Mouse (Mus musculus): ENCODE measurements around the gene Ripor2. TPM values are rescaled to one million over a fixed set of nuclear protein-coding genes. Genes with fewer than 3 reads are reported as not detected.

The Ripor2 gene
- polyA plus RNA-seq, 1 experiment from 2014 or later = 6.1 TPM

GRCm38 (mm10) chr13:24654919-24655635 lies 73.1 kb downstream of the Ripor2 start:
- peak overlapping the region; percentile 30; the same call in 1 of the 2 replicates for H3K27ac ChIP-seq
- ATAC-seq (ENCODE audit: insufficient number of reproducible peaks, insufficient read depth, low FRiP score, low TSS enrichment) = no peak
- H3K4me2 ChIP-seq (replicated peaks) = no peak overlapping the region

GRCm38 (mm10) chr13:24656719-24657497 lies 74.9 kb downstream of the Ripor2 start:
- H3K27me3 ChIP-seq = no peaks in the 10 kb centered on the region
- no peak overlapping the region for H3K4me3 ChIP-seq
- H3K9ac ChIP-seq = no peak overlapping the region
- WGBS = 23% methylated on average over 15 of the region's 15 CpGs
- peaks cover 7% of the 10 kb centered on the region; the same call in 1 of the 2 replicates for H3K4me1 ChIP-seq
- H3K27ac ChIP-seq = no peak overlapping the region
- peak; percentile 77; the same call in 1 of the 2 replicates for ATAC-seq (ENCODE audit: insufficient number of reproducible peaks, insufficient read depth, low FRiP score, low TSS enrichment)
- no peaks in the 10 kb centered on the region for H3K36me3 ChIP-seq
- peak overlapping the region; percentile 28 for H3K4me2 ChIP-seq (replicated peaks)
- H3K9me3 ChIP-seq = no peaks in the 10 kb centered on the region

More at GRCm38 (mm10) chr13:24654919-24655635, 73.1 kb downstream of the Ripor2 start:
- 70% methylated on average over 12 of the region's 12 CpGs for WGBS
- peaks cover 7% of the 10 kb centered on the region; the same call in 1 of the 2 replicates for H3K4me1 ChIP-seq
- H3K36me3 ChIP-seq = no peaks in the 10 kb centered on the region
- H3K9me3 ChIP-seq = no peaks in the 10 kb centered on the region
- no peaks in the 10 kb centered on the region for H3K27me3 ChIP-seq
- H3K4me3 ChIP-seq = no peak overlapping the region
- no peak overlapping the region for H3K9ac ChIP-seq

- H3K4me3 ChIP-seq = no peak overlapping the region
- H3K27ac ChIP-seq = no peak overlapping the region
- H3K36me3 ChIP-seq = no peaks in the 10 kb centered on the region
- no peak overlapping the region for H3K4me2 ChIP-seq (replicated peaks)
- WGBS = 83% methylated on average over 4 of the region's 4 CpGs
- H3K4me1 ChIP-seq = no peaks in the 10 kb centered on the region
- H3K9me3 ChIP-seq = no peaks in the 10 kb centered on the region
- no peak for ATAC-seq (ENCODE audit: insufficient number of reproducible peaks, insufficient read depth, low FRiP score, low TSS enrichment)
- H3K27me3 ChIP-seq = no peaks in the 10 kb centered on the region
- H3K9ac ChIP-seq = no peak overlapping the region
Measured at GRCm38 (mm10) chr13:24666763-24667162, 84.8 kb downstream of the Ripor2 start.

GRCm38 (mm10) chr13:24668556-24668955 lies 86.6 kb downstream of the Ripor2 start:
- Histone ChIP-seq H3K9ac (no peak overlapping the region), H3K27me3 (no peaks in the 10 kb centered on the region), H3K36me3 (no peaks in the 10 kb centered on the region), H3K4me1 (no peaks in the 10 kb centered on the region), H3K4me3 (no peak overlapping the region), H3K4me2 (replicated peaks) (no peak overlapping the region), H3K27ac (no peak overlapping the region), H3K9me3 (no peaks in the 10 kb centered on the region)
- no peak for ATAC-seq (ENCODE audit: insufficient number of reproducible peaks, insufficient read depth, low FRiP score, low TSS enrichment)
- 43% methylated on average over 2 of the region's 2 CpGs for WGBS

- Histone ChIP-seq H3K4me3 (no peak overlapping the region), H3K4me2 (replicated peaks) (no peak overlapping the region), H3K9ac (no peak overlapping the region), H3K27me3 (no peaks in the 10 kb centered on the region), H3K36me3 (no peaks in the 10 kb centered on the region), H3K27ac (no peak overlapping the region), H3K9me3 (no peaks in the 10 kb centered on the region), H3K4me1 (no peaks in the 10 kb centered on the region)
- WGBS = 75% methylated on average over 2 of the region's 2 CpGs
- no peak for ATAC-seq (ENCODE audit: insufficient number of reproducible peaks, insufficient read depth, low FRiP score, low TSS enrichment)
Measured at GRCm38 (mm10) chr13:24670676-24671075, 88.7 kb downstream of the Ripor2 start.

- peak overlapping the region; percentile 8; the same call in 1 of the 2 replicates for H3K27ac ChIP-seq
- no peaks in the 10 kb centered on the region for H3K27me3 ChIP-seq
- H3K9me3 ChIP-seq = no peaks in the 10 kb centered on the region
- H3K4me3 ChIP-seq = no peak overlapping the region
- no peak for ATAC-seq (ENCODE audit: insufficient number of reproducible peaks, insufficient read depth, low FRiP score, low TSS enrichment)
- no peaks in the 10 kb centered on the region; the same call in 1 of the 2 replicates for H3K4me1 ChIP-seq
- WGBS = 26% methylated on average over 15 of the region's 15 CpGs
- 0 out of 2 replicates have a peak overlapping the region, but pooled peaks have one; percentile 19 for H3K4me2 ChIP-seq (replicated peaks)
- no peaks in the 10 kb centered on the region for H3K36me3 ChIP-seq
- no peak overlapping the region for H3K9ac ChIP-seq
Measured at GRCm38 (mm10) chr13:24679027-24679680, 97.2 kb downstream of the Ripor2 start.

GRCm38 (mm10) chr13:24680951-24681350 lies 99.0 kb downstream of the Ripor2 start:
- Histone ChIP-seq H3K9ac (no peak overlapping the region), H3K4me3 (no peak overlapping the region), H3K9me3 (no peaks in the 10 kb centered on the region), H3K4me2 (replicated peaks) (no peak overlapping the region), H3K27me3 (no peaks in the 10 kb centered on the region), H3K36me3 (no peaks in the 10 kb centered on the region), H3K4me1 (no peaks in the 10 kb centered on the region; the same call in 1 of the 2 replicates), H3K27ac (no peak overlapping the region)
- 93% methylated on average over 4 of the region's 4 CpGs for WGBS
- ATAC-seq (ENCODE audit: insufficient number of reproducible peaks, insufficient read depth, low FRiP score, low TSS enrichment) = no peak

GRCm38 (mm10) chr13:24682346-24682745 lies 100.4 kb downstream of the Ripor2 start:
- 77% methylated on average over 5 of the region's 5 CpGs for WGBS
- H3K9me3 ChIP-seq = no peaks in the 10 kb centered on the region
- no peak for ATAC-seq (ENCODE audit: insufficient number of reproducible peaks, insufficient read depth, low FRiP score, low TSS enrichment)

GRCm38 (mm10) chr13:24684503-24684902 lies 102.5 kb downstream of the Ripor2 start:
- 81% methylated on average over 2 of the region's 2 CpGs for WGBS
- Histone ChIP-seq H3K27ac (no peak overlapping the region), H3K27me3 (no peaks in the 10 kb centered on the region), H3K4me2 (replicated peaks) (no peak overlapping the region), H3K4me1 (no peaks in the 10 kb centered on the region; the same call in 1 of the 2 replicates), H3K36me3 (no peaks in the 10 kb centered on the region), H3K4me3 (no peak overlapping the region), H3K9me3 (no peaks in the 10 kb centered on the region), H3K9ac (no peak overlapping the region)
- ATAC-seq (ENCODE audit: insufficient number of reproducible peaks, insufficient read depth, low FRiP score, low TSS enrichment) = no peak

More at GRCm38 (mm10) chr13:24682346-24682745, 100.4 kb downstream of the Ripor2 start:
- H3K9ac ChIP-seq = no peak overlapping the region
- H3K27me3 ChIP-seq = no peaks in the 10 kb centered on the region
- H3K36me3 ChIP-seq = no peaks in the 10 kb centered on the region
- no peak overlapping the region for H3K4me2 ChIP-seq (replicated peaks)
- no peaks in the 10 kb centered on the region; the same call in 1 of the 2 replicates for H3K4me1 ChIP-seq
- no peak overlapping the region for H3K4me3 ChIP-seq
- no peak overlapping the region for H3K27ac ChIP-seq

GRCm38 (mm10) chr13:24685846-24686245 lies 103.9 kb downstream of the Ripor2 start:
- Histone ChIP-seq H3K9me3 (no peaks in the 10 kb centered on the region), H3K4me1 (no peaks in the 10 kb centered on the region), H3K36me3 (no peaks in the 10 kb centered on the region), H3K4me2 (replicated peaks) (no peak overlapping the region), H3K27me3 (no peaks in the 10 kb centered on the region), H3K27ac (0 out of 2 replicates have a peak overlapping the region, but pooled peaks have one; percentile 3), H3K9ac (no peak overlapping the region), H3K4me3 (no peak overlapping the region)
- WGBS = 66% methylated on average over 5 of the region's 5 CpGs
- no peak for ATAC-seq (ENCODE audit: insufficient number of reproducible peaks, insufficient read depth, low FRiP score, low TSS enrichment)
